Mouse (Mus musculus) kidney, adult 8-10 months (tissue): ENCODE results near the gene Rad51b.

Experiments
- DNase-seq, 2 experiments: peaks; one replicate each; pipeline ENCODE4 v3.0.0; 2022

Rad51b gene

GRCm38 (mm10) chr12:79663893-79664574 is 367.0 kb downstream of the Rad51b start:
- DNase-seq: no peak

GRCm38 (mm10) chr12:79674846-79675439 is 377.9 kb downstream of the Rad51b start:
- no peak for DNase-seq

GRCm38 (mm10) chr12:79675440-79676176 is 378.5 kb downstream of the Rad51b start:
- peak; percentile 40 to 51 for DNase-seq

DNA sequence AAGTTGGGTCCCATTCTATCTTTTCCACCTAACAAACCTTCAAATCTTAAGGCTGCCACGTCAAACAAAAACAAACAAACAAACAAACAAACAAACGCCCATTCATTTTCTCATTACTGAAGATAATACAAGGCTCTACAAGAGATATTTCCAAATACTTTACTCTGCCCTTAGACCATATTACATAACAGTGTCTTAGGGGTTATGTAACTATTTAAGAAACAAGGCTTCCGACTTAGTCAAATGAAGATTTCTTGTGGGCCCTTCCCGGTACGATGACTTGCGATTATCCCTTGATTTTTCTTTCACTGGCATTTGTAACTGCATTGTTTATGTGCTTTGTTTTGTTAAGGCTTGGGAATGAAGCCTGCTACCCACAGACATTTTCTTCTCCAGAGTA is 379.2 kb downstream of the Rad51b start:
- DNase-seq: no peak

DNA sequence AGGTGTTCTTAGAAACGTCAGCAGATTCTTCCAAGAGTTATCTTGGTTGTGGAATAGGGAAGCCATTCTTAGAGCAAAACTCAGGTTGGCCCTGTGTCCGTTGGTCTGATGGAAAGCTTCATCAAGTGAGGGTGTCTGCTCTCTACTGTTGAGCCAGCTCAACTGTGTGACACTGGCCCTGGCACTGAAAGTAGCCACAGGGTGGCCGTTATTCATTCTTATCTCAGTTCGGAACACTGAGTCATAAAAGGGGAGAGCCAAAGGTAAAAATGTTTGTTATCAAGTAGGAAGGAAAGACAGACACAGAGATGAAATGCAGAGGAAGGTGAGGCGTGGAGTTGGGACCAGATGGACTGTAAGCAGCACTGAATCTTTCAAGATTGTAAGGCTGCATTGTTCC is 379.8 kb downstream of the Rad51b start:
- DNase-seq: no peak

- DNase-seq: no peak
These were observed 382.3 kb downstream of the Rad51b start for GRCm38 (mm10) chr12:79679251-79679901.

DNA sequence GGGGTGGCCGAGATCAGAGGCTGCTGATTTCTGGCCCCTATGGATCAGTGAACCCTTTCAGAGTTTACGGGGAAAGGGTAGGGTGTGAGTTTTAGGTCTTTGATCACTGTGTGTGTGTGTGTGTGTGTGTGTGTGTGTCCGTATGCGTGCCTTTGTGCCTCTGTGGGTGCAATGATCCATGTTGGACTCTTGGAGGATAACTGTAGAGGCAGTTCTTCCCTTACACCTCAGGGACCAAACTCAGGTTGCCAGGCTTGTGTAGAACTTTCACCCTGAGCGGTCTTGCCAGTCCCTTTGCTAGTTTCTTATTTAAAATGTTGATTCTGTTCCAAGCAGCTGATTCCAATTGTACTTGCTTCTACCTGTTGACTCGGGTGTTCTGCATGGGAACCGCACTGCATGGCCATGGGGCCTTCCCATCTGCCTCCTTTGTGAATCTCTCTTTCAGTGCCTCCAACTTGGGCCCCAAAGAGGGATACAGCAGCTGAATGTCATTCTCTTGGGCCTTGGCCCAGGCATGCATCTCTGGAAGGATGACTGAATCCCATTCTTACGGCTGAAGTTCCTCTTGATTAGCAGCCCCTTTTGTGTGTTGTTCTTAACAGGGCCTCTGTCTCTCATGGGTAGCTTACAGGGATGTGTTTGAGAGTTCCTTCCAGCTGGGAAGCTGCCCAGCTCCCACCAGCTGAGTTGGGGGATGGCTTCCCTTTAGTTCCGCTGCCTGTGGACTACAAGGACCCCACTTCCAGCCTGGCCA is 383.0 kb downstream of the Rad51b start:
- DNase-seq: peak; percentile 25 to 33

- no peak for DNase-seq
These were observed 383.6 kb downstream of the Rad51b start for GRCm38 (mm10) chr12:79680698-79681072.

GRCm38 (mm10) chr12:79681571-79681970 is 384.5 kb downstream of the Rad51b start:
- DNase-seq: no peak

DNA sequence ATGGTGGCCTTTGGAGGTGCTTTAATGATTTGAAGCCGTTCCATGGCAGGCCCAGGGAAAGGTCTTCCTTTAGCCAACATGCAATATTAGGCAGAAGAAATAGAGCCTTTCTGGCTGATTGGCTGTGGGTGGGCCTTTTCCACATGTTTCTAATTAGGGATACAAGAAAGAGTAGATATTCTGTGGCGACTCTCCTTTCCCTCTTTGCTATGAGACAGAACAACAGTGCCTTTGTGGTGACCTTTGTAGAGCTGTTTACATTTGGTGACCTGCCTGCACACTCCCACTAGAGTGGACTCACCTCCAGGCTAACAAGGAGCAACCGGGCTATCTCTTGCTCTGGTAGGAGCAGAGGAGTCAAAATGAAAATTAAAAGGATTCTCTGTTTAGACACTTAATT is 386.3 kb downstream of the Rad51b start:
- no peak for DNase-seq

GRCm38 (mm10) chr12:79683759-79684158 is 386.7 kb downstream of the Rad51b start:
- DNase-seq: no peak

DNA sequence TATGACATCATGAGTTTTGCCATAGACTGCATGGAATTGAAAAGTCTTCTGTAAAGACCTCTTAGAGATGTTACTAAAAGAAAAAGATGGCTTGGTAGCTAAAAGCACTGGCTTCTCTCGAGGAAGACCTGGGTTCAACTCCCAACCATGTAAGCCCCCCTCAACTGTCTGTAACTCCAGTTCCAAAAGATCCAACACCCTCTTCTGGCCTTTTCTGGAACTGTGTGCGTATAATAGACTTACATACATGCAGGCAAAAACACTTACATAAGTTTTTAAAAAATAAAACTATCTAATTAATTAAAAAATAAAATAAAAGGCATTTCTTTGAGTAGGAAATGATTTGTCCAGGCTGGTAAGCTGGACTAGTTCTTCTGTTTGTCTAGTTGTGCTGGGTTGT is 387.3 kb downstream of the Rad51b start:
- no peak for DNase-seq

GRCm38 (mm10) chr12:79686594-79687325 is 389.7 kb downstream of the Rad51b start:
- DNase-seq: no peak

GRCm38 (mm10) chr12:79687683-79688386 is 390.8 kb downstream of the Rad51b start:
- DNase-seq: no peak

DNA sequence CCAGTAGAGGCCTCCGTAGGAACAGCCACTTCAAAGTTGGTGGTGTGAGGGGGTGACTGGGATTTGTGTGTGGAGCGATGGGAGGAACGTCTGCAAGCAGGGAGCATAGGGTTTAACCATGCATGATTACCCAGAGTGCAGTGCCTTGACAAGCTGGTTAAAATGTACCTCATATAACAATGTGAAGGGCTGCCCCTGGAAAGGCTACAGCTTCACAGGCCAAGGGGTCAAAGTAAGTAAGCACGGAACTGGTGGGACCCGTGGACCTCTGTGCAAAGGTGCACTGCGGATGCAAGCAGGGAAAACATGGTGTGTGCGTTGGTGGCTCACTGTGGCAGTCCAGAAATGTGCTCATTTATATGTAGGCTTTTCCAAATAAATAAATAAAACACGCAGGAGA is 392.2 kb downstream of the Rad51b start:
- peak; percentile 59 to 76 for DNase-seq

DNA sequence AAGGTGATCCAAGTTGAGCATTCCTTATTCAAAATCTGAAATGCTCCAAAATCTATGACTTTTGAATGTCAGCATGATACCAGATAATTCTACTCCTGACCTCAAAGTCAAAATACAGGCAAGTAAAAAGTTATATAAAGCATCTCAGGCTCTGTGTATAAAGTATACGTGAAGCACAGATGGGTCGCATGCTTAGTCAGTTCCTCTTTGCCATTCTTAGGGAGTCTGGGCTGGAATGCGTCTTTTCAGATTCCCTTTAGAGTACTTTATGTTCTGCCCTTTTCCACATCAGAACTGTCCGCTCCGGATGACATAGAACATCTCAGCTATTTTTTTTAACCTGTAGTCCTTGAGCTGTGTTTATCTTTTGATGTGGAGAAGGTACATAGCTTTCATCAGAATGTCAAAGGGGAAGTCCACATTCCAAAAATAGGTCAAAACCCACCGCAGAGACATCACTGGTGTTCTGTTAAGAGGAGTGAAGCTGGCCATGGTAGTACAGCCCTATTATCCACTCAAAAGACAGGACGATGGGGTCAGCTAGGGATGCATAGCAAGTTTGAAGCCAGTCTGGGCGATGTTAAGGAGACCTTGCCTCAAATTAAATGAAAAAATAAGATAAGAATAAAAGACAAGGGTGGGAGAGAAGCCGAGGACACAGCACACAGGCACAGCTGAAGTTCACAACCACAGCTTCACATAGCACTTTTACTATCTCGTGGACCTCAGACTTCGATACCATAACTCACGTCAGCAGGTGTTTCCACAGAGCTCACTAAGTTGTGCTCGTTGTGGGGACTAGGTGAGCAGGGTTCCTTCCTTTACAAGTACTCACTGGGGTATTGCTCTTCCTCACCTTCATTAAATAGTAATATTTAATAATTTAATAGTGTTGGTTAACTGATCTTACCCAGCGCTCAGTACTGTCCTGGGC is 395.1 kb downstream of the Rad51b start:
- no peak for DNase-seq

GRCm38 (mm10) chr12:79695832-79696434 is 398.9 kb downstream of the Rad51b start:
- no peak for DNase-seq

DNA sequence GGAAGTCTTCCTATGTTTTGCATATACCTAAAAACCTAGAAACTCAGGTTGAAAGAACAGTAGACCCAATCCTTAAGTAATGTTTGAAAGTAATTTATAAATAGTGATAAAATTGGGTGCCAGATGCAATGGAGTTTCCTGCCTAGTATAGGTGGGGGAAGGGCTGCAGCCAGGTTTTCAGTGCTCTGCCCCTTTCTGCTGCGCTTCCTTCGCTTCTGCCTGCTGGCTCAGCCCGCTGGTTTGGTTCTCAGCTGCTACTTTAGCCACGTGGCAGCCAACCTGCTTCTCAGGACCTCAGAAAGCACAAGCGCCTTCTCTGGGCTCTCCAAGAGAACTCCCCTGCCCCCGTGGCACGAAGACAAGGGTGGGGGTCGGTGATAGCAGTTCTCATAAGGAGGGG is 406.5 kb downstream of the Rad51b start:
- no peak for DNase-seq

DNA sequence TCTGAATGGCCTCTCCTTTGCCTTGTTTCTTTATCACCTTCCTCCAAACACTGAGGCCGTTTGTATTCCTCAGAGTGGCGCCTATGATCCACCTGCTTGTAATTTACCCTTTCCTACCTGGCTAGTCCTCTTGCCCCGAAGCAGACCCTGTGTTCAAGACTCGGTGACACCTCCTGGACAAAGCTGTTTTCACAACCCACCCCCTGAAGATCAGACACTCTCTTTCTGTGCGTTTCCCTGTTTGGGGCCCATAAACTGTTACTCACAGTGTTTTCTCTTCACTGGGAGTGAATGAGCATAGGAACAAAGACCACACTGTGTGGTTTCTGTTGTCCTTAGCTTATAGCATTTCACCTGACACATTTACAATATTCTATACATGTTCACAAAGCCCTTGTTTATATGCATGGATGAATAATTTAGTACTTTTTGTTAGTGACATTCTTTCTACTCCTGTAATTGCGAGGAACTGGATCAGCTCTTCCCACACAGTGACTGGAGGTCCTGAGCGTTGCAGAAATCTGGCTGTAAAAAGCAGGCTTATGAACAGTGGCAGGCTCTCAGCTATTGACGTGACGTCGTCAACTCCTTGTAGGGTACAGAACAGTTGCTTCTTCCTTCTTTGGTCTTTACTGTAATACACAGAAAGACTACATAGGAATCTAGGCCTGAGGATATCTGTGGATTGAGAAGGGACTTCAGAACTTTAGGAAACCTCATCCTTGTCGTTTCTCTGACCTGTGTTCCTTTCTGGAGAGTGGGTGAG is 408.6 kb downstream of the Rad51b start:
- DNase-seq: no peak
